Mouse (Mus musculus) urinary bladder, adult 18-20 months (tissue): ENCODE results near the gene Nthl1.
"Not testable (repeated sequence)": the region's sequence is repeated elsewhere in the genome, so short reads cannot be mapped to it uniquely, and the experiment has no call there.

Experiments used
- DNase-seq, 2 experiments: peaks; one replicate each; pipeline ENCODE4 v3.0.0; 2022; ENCODE audit warnings: low spot score in 2 of 2, mixed read lengths in 2 of 2

Gene Nthl1

DNA sequence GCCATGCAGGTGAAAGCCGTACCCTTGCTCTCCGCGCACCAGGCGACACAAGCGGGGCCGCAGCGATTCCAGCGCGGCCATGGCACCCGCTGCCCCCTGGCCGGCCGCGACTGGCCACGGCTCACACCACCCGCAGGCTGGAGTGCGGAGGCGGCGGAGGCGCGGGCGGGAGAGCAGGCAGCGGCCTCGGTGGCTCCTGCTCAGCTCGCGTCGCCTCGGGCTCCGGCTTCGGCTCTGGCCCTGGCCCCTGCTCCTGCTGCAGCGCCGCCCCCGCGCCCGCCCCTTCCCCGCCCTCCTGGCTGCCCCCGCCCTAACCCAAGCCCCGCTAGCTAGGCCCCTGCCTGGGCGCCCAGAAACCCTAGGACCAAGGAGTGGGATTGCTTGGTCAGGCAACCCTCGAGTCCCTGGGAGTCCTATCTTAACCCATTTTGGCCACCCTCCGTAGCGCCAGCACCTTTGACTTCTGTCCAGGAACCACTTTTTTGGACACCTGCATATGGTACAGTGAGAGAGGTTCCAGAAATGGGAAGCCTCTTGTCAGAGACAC is 17.7 kb downstream of the Nthl1 start, which contains the start of gene Slc9a3r2:
Gene Slc9a3r2 (minus strand): TSS at position 258 of the 547 bp plus-strand sequence.
- DNase-seq = no peak

DNA sequence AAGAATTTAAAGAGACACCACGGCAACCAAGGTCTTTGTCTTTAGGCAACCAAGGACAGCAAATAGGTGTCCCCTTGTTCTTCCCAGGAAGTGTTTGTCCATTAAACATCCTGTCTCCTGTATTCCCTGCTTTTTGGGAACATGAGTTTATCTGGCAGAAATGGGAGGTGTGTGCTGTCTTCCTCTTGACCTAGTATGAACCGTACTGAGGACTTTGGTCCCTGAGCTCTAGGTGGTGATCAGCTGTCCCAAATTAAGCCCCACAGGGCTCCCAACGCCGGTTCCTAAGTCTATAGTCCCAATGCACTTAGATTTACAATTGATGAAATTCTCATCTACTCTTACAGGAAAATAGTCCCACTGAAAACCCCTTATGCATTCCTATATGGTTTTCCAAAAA is 18.3 kb downstream of the Nthl1 start:
- no peak for DNase-seq

DNA sequence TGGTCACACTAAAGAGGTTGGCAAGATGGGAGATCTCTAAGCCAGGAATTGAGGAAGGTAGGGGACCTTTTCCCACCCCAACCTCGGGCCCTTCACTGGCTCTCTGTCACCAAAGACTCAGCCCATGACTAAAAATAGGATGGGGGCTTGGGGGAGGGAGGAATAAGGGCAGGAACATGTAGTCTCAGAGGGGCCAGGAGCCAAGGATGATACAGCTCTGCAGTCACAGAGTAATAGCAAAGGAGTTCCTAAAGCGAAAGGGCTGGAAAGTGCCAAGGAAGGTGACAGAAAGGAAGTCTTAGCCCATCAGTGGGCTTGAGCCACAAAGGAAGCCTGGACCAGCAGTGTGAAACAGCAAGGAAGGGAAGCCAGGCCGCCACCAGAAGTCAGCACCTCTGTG is 19.4 kb downstream of the Nthl1 start:
- no peak for DNase-seq

DNA sequence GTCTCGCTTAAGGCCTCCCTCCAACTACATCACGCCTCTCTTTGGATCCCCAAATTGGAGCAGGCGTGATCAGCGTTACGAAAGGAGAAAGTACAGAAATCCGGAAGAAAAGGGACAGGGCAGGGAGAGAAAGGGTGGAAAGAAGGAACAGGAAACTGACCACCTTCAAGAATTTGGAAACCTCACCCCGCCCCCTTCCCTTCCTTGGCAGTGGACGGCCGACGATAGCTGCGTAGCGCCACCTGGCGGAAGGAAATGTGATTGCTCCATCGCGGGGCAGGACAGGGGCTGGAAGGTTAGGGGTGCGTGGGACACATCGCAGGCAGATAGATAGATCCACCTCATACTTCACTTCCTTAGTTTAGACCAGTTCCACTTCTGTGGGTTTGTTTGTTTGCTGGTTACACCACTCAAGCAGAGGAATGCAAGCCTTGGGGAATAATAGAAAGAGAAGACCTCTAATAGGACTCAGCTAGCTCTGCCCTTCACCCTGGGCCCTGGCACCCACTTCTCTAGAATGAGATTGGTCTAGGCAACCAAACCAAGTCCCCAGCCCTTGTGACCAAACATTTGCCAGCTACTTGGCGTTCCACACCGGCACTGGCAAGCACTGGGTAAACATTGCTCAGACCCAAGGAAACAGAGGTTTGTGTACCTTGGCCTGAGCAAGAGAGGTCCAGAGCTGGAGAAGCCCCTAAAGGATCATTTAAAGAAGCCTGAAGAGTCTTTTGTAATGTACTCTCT is 21.7 kb downstream of the Nthl1 start:
- DNase-seq = peak in 1 of 2 experiments; percentile 58

DNA sequence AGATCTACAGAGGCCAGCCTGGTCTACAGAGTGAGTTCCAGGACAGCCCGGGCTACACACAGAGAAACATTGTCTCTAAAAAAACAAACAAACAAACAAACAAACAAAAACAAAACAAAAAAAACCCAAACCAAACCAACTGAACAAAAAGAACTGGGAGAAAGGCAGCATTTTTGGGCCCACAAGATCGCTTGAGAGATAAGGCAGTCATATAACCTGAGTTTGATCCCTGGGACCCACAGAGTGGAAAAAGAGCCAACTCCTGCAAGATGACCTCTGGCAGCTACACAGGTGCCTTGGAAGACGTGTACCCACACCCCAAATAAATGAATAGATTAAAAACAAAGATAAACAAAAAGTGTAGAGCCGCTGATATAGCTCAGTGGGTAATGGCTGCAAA is 22.5 kb downstream of the Nthl1 start:
- no peak for DNase-seq

DNA sequence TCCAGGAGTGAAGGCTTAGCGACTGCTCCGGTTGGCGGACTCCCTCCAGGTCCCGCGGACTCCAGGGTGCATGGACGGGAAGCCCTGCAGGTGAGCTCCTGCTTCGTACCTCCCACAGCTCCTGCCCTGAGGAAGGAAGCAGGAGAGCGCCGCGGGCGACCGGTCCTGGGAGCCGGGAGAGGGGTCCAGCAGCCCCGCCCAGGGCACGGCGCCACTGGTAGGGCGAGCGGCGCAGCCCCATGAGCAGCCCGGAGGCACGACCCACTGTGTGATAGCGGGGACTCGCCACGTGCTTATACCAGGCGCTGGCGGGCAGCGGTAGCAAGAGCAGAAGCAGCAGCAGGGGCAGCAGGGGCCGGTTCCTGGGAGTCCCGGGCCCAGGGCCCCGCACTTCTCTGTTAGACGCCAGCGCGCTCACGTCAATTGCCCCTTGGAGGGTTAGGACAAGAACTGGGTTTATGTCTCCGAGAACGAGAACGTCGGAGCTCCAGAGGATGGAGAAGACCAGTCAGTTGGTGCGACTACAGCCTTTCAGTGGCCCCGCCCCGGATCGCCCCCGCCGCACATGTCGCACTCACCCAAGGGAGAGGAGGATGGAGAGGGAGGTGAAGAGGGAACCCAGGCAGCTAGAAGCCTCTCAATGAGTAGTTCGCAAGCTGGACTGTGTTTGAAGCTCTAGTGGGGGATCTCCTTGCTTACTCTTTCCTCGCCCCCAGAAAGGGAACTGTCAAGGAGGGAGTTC is 25.7 kb downstream of the Nthl1 start, which contains the start of gene Npw:
Gene Npw (minus strand): TSS at position 441 of the 742 bp plus-strand sequence.
- DNase-seq = no peak

DNA sequence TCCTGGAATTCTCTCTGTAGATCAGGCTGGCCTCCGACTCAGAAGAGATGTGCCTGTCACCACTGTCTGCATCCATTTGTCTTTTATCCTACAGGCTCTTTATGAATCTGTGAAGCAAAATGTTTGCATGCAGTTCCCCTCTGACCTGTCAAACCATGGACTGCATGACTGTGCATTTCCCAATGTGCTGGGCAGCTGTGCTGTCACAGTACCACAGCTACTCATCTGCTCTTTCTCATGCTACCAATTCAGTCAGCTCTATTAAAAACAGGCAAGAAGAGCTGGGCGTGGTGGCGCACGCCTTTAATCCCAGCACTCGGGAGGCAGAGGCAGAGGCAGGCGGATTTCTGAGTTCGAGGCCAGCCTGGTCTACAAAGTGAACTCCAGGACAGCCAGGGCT is 34.5 kb downstream of the Nthl1 start:
- not testable (repeated sequence) for DNase-seq

DNA sequence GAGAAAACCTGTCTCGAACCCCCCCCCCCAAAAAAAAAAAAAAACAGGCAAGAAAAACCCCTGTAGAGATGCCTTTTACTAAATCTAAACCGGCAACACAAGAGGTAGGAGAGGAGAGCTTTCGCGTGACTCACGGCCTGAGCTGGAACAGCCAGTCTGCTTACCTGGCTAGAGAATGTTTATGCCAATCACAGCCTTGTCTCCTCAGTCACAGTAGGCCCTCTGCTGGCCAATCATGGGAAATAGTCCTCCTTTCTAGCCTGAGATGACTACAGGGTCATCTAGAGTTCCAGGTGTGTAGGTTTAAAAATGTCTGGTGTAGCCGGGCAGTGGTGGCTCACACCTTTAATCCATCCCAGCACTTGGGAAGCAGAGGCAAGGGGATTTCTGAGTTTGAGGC is 34.9 kb downstream of the Nthl1 start:
- DNase-seq = peak in 1 of 2 experiments; percentile 71

DNA sequence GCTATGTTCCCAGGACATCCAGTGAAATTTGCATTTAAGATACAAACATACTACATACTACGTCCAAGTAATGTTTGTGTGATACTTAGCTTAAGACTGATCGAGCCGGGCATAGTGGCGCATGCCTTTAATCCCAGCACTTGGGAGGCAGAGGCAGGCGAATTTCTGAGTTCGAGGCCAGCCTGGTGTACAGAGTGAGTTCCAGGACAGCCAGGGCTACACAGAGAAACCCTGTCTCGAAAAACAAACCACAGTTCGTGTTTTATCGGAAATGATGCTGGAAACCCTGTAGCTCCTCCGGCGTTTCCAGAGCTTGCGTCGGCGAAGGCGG is 36.7 kb downstream of the Nthl1 start:
- not testable (repeated sequence) for DNase-seq

DNA sequence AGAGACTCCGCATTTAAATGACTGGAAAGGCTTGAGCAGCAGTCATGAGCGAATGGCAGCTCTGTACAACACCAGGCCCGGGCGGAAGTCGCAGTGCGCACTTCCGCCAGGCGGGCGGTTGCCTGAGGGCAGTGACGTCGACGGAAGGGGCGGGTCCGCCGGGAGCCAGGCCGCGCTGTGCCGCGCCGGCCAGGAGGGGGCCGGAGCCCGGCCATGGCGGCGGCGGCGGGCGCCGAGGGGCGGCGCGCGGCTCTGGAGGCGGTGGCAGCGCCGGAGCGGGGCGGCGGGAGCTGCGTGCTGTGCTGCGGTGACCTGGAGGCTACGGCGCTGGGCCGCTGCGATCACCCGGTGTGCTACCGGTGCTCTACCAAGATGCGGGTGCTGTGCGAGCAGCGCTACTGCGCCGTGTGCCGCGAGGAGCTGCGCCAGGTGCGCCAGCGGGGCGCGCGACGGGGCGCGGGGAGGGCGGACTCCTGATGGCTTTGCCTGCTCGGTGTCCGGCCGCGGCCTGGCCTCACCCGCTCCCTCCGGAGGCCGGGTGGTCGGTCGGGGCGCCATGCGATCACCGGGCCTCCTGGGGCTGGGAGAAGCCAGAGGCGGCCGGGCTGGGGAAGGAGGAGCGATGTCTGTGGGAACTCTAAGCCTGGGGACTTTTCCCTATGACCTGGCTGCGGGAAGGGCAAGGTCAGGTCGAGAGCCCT is 37.2 kb downstream of the Nthl1 start, which contains the start of gene Zfp598:
Gene Zfp598 (plus strand): TSS at position 143 of the 701 bp plus-strand sequence.
- peak; percentile 91 for DNase-seq

DNA sequence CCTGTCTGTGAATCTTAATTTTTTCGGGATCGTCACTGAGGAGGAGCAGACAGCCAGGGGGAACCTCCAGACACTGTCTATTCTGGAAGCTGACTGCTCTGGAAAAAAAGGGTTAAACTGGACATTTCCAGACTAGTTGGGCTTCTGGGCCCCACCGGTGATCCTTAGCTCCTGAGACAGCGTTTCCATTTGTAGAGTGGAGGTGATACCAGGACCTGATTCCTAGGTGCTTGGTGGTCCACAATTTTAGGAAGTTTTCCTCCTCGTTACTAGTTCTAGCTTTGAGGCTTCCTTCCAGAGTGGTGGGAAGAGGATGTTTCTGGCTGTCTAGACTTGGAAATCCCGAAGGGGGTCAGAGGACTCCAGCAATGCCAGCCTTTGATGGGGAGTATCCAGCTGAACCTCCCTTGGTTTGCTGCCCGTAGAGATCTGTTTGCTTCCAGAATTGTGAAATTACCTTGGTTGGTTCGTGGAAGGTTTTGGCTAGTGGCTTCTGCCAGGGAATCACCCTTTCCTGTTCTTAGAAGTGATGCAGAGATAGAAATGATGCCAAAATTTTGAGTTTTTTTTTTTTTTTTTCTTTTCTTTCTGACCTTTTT is 37.9 kb downstream of the Nthl1 start:
- no peak for DNase-seq

DNA sequence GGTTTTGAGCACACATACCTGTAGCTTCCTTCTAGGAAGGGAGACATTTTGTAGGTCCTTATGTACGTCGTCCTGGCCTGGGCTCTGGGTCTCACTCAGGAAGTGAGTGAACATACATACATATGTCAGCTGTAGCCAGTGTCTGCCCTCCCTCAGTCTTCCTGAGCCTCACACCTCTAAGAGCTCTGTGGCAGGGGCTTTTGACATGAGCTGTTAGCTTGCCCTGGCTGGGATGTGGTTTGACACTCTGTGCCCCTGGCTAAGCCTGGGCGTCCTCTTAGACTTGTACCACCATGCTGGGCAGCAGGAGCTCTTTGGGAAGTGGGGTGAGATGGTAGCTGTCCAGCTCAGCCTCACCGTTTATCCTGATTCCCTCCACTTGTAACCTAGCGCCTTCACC is 38.9 kb downstream of the Nthl1 start:
- DNase-seq = no peak

DNA sequence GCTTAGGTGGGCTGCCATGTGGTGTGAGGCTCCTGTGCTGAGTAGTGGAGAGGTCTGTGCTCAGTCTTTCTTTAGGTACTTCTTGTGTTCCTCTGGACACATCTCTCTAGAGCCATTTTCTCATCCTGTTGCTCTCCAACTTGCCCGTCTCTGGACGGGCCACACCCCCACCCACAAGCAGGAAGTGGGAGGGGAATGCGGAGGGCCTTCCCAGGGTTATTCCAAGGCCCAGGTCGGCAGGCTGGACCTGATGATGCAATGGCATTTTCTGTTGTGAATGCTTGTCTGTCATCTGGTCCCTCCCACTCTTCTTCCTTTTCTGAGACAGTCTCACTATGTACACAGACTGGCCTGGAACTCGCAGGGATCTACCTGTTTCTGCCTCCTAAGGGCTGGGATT is 39.7 kb downstream of the Nthl1 start:
- no peak for DNase-seq

DNA sequence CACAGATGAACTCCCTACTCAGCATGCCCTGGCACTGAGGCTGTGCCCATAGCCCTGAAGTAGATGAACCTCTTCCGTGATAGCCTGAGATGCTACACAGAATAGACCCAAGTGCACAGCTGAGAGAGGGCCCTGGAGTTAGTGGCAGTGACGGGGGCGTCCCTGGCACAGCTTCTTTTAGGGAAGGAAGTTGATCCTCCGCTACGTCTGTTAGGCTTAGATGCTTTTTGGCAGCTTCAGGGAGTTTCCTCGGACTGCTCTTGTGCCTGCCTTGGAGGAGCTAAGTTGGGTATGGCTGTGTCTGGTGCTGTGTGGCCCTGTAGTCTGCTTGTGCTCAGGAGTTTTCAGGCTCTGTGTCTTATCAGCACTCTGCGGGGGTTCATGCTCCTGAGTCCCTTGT is 41.8 kb downstream of the Nthl1 start:
- DNase-seq = no peak

DNA sequence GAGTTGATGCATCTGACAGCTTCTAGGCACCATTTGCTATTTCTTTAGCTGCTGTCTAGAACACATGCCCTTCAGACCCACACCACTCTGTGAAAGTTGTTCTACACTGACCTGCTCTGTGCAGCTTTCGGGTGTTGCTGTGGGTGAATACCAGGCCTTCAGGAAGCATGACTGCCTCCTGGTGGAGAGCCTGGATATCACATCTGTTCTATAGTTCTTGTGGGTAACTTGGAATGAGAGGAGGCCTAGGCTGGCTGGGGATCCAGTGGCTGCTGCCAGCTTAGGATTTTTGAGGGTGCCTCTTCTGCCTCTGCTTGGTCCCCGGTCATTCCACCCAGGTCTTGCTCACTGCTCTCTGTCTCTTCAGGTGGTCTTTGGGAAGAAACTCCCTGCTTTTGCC is 43.7 kb downstream of the Nthl1 start:
- DNase-seq = no peak

DNA sequence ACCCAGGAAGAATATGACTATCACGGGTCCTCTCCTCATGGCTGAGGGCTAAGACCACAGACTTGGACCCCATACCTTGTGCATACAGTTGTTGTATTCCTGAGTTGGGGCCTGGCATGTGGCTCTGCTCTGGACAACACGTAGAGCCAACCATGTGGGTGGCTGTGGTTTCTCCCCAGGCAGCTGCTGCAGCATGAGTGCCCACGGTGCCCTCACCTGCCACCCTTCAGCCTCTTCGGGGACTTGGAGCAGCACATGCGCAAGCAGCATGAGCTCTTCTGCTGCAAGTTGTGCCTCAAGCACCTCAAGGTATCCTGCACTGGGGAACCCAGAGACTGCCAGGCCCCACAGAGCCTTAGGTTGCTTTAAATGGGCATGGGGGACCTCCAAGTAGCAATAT is 44.4 kb downstream of the Nthl1 start:
- DNase-seq = no peak

DNA sequence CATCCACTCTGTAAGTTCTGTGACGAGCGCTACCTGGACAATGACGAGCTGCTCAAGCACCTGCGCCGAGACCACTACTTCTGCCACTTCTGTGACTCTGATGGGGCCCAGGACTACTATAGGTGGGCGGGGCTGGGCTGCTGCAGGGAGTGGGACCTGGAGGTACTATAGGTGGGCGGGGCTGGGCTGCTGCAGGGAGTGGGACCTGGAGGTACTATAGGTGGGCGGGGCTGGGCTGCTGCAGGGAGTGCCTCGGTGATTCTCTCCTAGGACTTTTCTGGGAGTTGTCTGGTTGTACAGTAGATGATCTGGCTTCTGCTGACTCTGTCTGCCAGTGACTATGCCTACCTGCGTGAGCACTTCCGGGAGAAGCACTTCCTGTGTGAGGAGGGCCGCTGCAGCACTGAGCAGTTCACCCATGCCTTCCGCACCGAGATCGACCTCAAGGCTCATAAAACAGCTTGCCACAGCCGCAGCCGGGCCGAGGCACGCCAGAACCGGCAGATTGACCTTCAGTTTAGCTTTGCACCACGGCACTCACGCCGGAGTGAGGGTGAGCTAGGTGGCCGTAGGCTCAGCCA is 45.1 kb downstream of the Nthl1 start:
- DNase-seq = no peak

DNA sequence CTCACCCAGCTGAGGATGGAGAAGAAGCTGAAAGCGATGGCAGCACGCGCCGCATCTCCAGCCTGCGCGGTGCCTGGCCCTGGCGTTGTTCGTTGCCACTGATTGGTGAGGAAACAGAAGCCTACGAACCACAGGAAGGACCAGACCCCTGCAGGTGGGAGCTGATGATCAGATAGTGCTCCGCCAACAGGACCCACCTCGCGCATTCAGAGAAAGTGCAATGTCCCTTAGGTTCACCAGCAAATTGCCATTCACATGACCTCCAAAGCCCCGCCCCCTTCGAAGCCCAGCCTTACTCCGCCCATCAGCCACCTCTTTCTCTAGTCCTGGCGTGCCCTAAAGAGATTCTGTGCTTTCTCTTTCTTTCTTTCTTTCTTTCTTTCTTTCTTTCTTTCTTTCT is 54.0 kb downstream of the Nthl1 start:
- DNase-seq = no peak

DNA sequence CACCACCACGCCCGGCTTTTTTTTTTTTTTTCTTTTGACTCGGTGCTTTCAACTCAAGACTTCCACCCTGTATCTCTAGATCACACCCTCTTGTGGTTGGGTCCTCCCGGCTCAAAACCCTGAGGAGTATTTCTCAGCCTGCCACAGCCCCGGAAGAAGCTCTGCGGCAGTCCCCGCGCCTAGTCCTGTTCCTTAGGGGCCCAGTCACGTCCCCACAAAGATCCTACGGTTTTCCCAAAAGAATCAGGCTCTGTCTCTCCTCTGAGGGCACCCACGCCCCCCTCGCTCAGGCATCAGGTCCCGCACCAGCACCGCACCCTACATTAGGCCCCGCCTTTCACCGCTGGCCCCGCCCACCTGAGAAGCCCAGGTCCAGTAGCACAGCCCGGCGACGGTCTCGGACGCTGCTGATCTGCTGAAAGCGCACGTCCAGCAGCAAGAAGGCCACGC is 54.7 kb downstream of the Nthl1 start:
- peak in 1 of 2 experiments; percentile 58 for DNase-seq

DNA sequence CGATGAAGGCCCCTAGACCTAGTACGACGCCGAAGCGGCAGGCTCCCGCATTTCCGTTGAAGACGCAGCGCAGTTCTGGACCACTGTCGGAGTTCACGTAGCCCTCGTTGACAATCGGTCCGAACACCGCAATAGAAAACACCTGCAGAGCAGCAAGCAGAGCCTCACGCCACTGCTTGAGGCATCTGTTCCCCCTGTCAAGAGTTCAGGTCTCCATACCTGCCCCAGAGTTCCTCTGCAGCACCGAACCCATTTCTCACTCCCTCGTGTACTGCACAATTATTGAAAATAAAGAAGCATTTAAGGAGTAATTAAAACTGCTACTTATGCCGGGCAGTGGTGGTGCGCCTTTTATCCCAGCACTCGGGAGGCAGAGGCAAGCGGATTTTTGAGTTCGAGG is 55.1 kb downstream of the Nthl1 start:
- no peak for DNase-seq
